Mouse (Mus musculus) forebrain, embryonic 12.5 days (tissue): ENCODE measurements around the gene Aloxe3. TPM values are rescaled to one million over a fixed set of nuclear protein-coding genes. Genes with fewer than 3 reads are reported as not detected.

ENCODE experiments used
- ATAC-seq: fragments of 200-750 bp; cut with Nextera tagmentation; 2 replicates; pipeline ENCODE4 v1.8.0; 2017; ENCODE audit warnings: moderate TSS enrichment; ENCODE audit not compliant: low FRiP score
- H3K27ac ChIP-seq: fragments of 300-500 bp; sonication (generic); 2 replicates; pipeline ENCODE4 v1.5.1; 2016; ENCODE audit warnings: mild to moderate bottlenecking
- H3K27me3 ChIP-seq: fragments of 300-500 bp; sonication (generic); 2 replicates; pipeline ENCODE4 v1.6.1; 2016; ENCODE audit warnings: mild to moderate bottlenecking
- H3K36me3 ChIP-seq: fragments of 300-500 bp; sonication (generic); replicated peaks from 2 replicates; pipeline ENCODE4 v1.6.1; 2016; ENCODE audit warnings: mild to moderate bottlenecking
- H3K4me1 ChIP-seq: fragments of 300-500 bp; sonication (generic); 2 replicates; pipeline ENCODE4 v1.6.1; 2016
- H3K4me2 ChIP-seq: fragments of 300-500 bp; sonication (generic); 2 replicates; pipeline ENCODE4 v1.6.1; 2016; ENCODE audit warnings: mild to moderate bottlenecking, moderate library complexity
- H3K4me3 ChIP-seq: fragments of 300-500 bp; sonication (generic); replicated peaks from 2 replicates; pipeline ENCODE4 v1.5.1; 2016; ENCODE audit warnings: mild to moderate bottlenecking
- H3K9ac ChIP-seq: fragments of 300-500 bp; sonication (generic); 2 replicates; pipeline ENCODE4 v1.6.1; 2016; ENCODE audit warnings: mild to moderate bottlenecking
- H3K9me3 ChIP-seq: fragments of 300-500 bp; sonication (generic); 2 replicates; pipeline ENCODE4 v1.6.1; 2016
- WGBS: fragments of 180-500 bp; shearing (Covaris S2); methylation state at CpG from one replicate; pipeline ENCODE4 v1.1.7; 2016; 5-methylcytosine and 5-hydroxymethylcytosine counted together
- polyA plus RNA-seq: library from polyadenylated mRNA; unstranded; fragments of >200 nt; fragmentation: Nextera tagmentation; extraction: Ambion mirVana; gene quantifications from 2 replicates; pipeline ENCODE4 v1.2.1, GENCODE M21; 2016

Aloxe3 gene
- polyA plus RNA-seq, 1 experiment from 2014 or later: 0.55 TPM

- no peak overlapping the region for H3K9ac ChIP-seq
- no peaks in the 10 kb centered on the region for H3K36me3 ChIP-seq
- H3K4me2 ChIP-seq: no peak overlapping the region
- WGBS: 87% methylated on average over 7 of the region's 7 CpGs
- no peaks in the 10 kb centered on the region; the same call in 1 of the 2 replicates for H3K4me1 ChIP-seq
- no peaks in the 10 kb centered on the region for H3K9me3 ChIP-seq
- no peak overlapping the region for H3K27ac ChIP-seq
- H3K27me3 ChIP-seq: peaks cover 5% of the 10 kb centered on the region; the same call in 1 of the 2 replicates
- no peak overlapping the region for H3K4me3 ChIP-seq
- ATAC-seq: no peak
Measured at GRCm38 (mm10) chr11:69174722-69175121, 49.0 kb downstream of the Aloxe3 start.

- H3K4me1 ChIP-seq: no peaks in the 10 kb centered on the region
- H3K27ac ChIP-seq: no peak overlapping the region
- no peak overlapping the region for H3K4me3 ChIP-seq
- no peaks in the 10 kb centered on the region for H3K9me3 ChIP-seq
- no peak overlapping the region for H3K9ac ChIP-seq
- no peaks in the 10 kb centered on the region for H3K36me3 ChIP-seq
- ATAC-seq: no peak
- H3K27me3 ChIP-seq: no peaks in the 10 kb centered on the region
- WGBS: 84% methylated on average over 3 of the region's 3 CpGs
- H3K4me2 ChIP-seq: no peak overlapping the region
Measured at GRCm38 (mm10) chr11:69178525-69178924, 52.8 kb downstream of the Aloxe3 start.

GRCm38 (mm10) chr11:69179512-69179911 lies 53.8 kb downstream of the Aloxe3 start:
- no peaks in the 10 kb centered on the region for H3K27me3 ChIP-seq
- H3K4me2 ChIP-seq: no peak overlapping the region
- no peaks in the 10 kb centered on the region for H3K4me1 ChIP-seq
- no peaks in the 10 kb centered on the region for H3K36me3 ChIP-seq
- WGBS: 58% methylated on average over 3 of the region's 3 CpGs
- ATAC-seq: no peak
- no peaks in the 10 kb centered on the region for H3K9me3 ChIP-seq
- no peak overlapping the region for H3K4me3 ChIP-seq
- no peak overlapping the region for H3K9ac ChIP-seq
- H3K27ac ChIP-seq: no peak overlapping the region

- H3K4me1 ChIP-seq: no peaks in the 10 kb centered on the region
- H3K4me3 ChIP-seq: no peak overlapping the region
- H3K27me3 ChIP-seq: no peaks in the 10 kb centered on the region
- no peak overlapping the region for H3K9ac ChIP-seq
- no peak overlapping the region for H3K4me2 ChIP-seq
- ATAC-seq: no peak
- no peaks in the 10 kb centered on the region for H3K36me3 ChIP-seq
- 89% methylated on average over 4 of the region's 4 CpGs for WGBS
- H3K27ac ChIP-seq: no peak overlapping the region
- no peaks in the 10 kb centered on the region for H3K9me3 ChIP-seq
Measured at GRCm38 (mm10) chr11:69180120-69180519, 54.4 kb downstream of the Aloxe3 start.

- ATAC-seq: no peak
- 93% methylated on average over 5 of the region's 5 CpGs for WGBS
- no peaks in the 10 kb centered on the region for H3K9me3 ChIP-seq
- H3K4me2 ChIP-seq: no peak overlapping the region
- H3K36me3 ChIP-seq: no peaks in the 10 kb centered on the region
- no peaks in the 10 kb centered on the region for H3K27me3 ChIP-seq
- no peaks in the 10 kb centered on the region for H3K4me1 ChIP-seq
- H3K27ac ChIP-seq: no peak overlapping the region
- no peak overlapping the region for H3K4me3 ChIP-seq
- H3K9ac ChIP-seq: no peak overlapping the region
Measured at GRCm38 (mm10) chr11:69185031-69185430, 59.3 kb downstream of the Aloxe3 start.

GRCm38 (mm10) chr11:69185936-69186335 lies 60.2 kb downstream of the Aloxe3 start:
- H3K4me3 ChIP-seq: no peak overlapping the region
- no peak for ATAC-seq
- no peaks in the 10 kb centered on the region for H3K36me3 ChIP-seq
- H3K9ac ChIP-seq: no peak overlapping the region
- no peaks in the 10 kb centered on the region for H3K9me3 ChIP-seq
- H3K27me3 ChIP-seq: no peaks in the 10 kb centered on the region
- no peaks in the 10 kb centered on the region for H3K4me1 ChIP-seq
- WGBS: 83% methylated on average over 6 of the region's 6 CpGs
- H3K27ac ChIP-seq: no peak overlapping the region
- H3K4me2 ChIP-seq: no peak overlapping the region

GRCm38 (mm10) chr11:69192840-69193239 lies 67.1 kb downstream of the Aloxe3 start:
- H3K27me3 ChIP-seq: peaks cover 21% of the 10 kb centered on the region
- no peaks in the 10 kb centered on the region for H3K9me3 ChIP-seq
- no peak overlapping the region for H3K27ac ChIP-seq
- H3K4me2 ChIP-seq: no peak overlapping the region
- no peak overlapping the region for H3K4me3 ChIP-seq
- H3K4me1 ChIP-seq: peaks cover 8% of the 10 kb centered on the region
- WGBS: 7% methylated on average over 1 of the region's 1 CpGs
- no peaks in the 10 kb centered on the region for H3K36me3 ChIP-seq
- no peak for ATAC-seq
- no peak overlapping the region for H3K9ac ChIP-seq

- 8% methylated on average over 5 of the region's 5 CpGs for WGBS
- Histone ChIP-seq H3K9ac (peak overlapping the region; percentile 39; the same call in 1 of the 2 replicates), H3K36me3 (no peaks in the 10 kb centered on the region), H3K27me3 (peaks cover 32% of the 10 kb centered on the region), H3K4me2 (peak overlapping the region; percentile 42), H3K4me1 (peaks cover 8% of the 10 kb centered on the region), H3K9me3 (no peaks in the 10 kb centered on the region), H3K4me3 (peak overlapping the region; percentile 20), H3K27ac (no peak overlapping the region)
- ATAC-seq: no peak
Measured at GRCm38 (mm10) chr11:69196766-69197165, 71.1 kb downstream of the Aloxe3 start.

GRCm38 (mm10) chr11:69197194-69197593 lies 71.5 kb downstream of the Aloxe3 start:
- no peaks in the 10 kb centered on the region for H3K9me3 ChIP-seq
- peaks cover 32% of the 10 kb centered on the region for H3K27me3 ChIP-seq
- WGBS: 0% methylated on average over 14 of the region's 14 CpGs
- H3K4me1 ChIP-seq: peaks cover 8% of the 10 kb centered on the region
- no peak for ATAC-seq
- H3K4me2 ChIP-seq: peak overlapping the region; percentile 42
- H3K36me3 ChIP-seq: no peaks in the 10 kb centered on the region
- peak overlapping the region; percentile 20 for H3K4me3 ChIP-seq
- H3K9ac ChIP-seq: peak overlapping the region; percentile 39
- no peak overlapping the region for H3K27ac ChIP-seq

- no peak for ATAC-seq
- Histone ChIP-seq H3K4me3 (peak within 1 kb of the TSS; percentile 20), H3K27ac (no peak within 1 kb of the TSS), H3K36me3 (no peaks in the 10 kb centered on the region), H3K4me2 (peak within 1 kb of the TSS; percentile 42), H3K27me3 (peaks cover 32% of the 10 kb centered on the region), H3K9me3 (no peaks in the 10 kb centered on the region), H3K4me1 (peaks cover 8% of the 10 kb centered on the region), H3K9ac (peak within 1 kb of the TSS; percentile 39)
- WGBS: 36% methylated on average over 6 of the region's 6 CpGs
Measured at GRCm38 (mm10) chr11:69197743-69198142, 72.0 kb downstream of the Aloxe3 start, which contains the start of gene Alox8. Gene Alox8 (minus strand): TSS chr11:69197843.

Other genes with a start within 250 kb of the Aloxe3 start
- 0.06 TPM in 1 of 2 replicates, not detected in the other for gene Rnf222, start 237.3 kb upstream of the Aloxe3 start, polyA plus RNA-seq
- 781 and 837 TPM in 2 replicates for gene Rpl26, start 224.3 kb upstream of the Aloxe3 start, polyA plus RNA-seq
- gene Odf4, start 198.8 kb upstream of the Aloxe3 start, polyA plus RNA-seq: 0.18 and 0.54 TPM in 2 replicates
- gene Arhgef15, start 168.4 kb upstream of the Aloxe3 start, polyA plus RNA-seq: 5.6 and 6.4 TPM in 2 replicates
- gene Slc25a35, start 157.8 kb upstream of the Aloxe3 start, polyA plus RNA-seq: 2.1 and 2.6 TPM in 2 replicates
- gene Rangrf, start 150.7 kb upstream of the Aloxe3 start, polyA plus RNA-seq: 54.1 and 57.8 TPM in 2 replicates
- gene Pfas, start 117.4 kb upstream of the Aloxe3 start, polyA plus RNA-seq: 35.4 and 40.4 TPM in 2 replicates
- 71.0 and 81.5 TPM in 2 replicates for gene Ctc1, start 110.0 kb upstream of the Aloxe3 start, polyA plus RNA-seq
- gene Aurkb, start 80.2 kb upstream of the Aloxe3 start, polyA plus RNA-seq: 163 and 169 TPM in 2 replicates
- gene Borcs6, start 66.2 kb upstream of the Aloxe3 start, polyA plus RNA-seq: 7.4 and 11.1 TPM in 2 replicates
- gene Tmem107, start 55.1 kb upstream of the Aloxe3 start, polyA plus RNA-seq: 53.4 and 56.9 TPM in 2 replicates
- 103 and 121 TPM in 2 replicates for gene Vamp2, start 37.4 kb upstream of the Aloxe3 start, polyA plus RNA-seq
- 7.8 and 12.3 TPM in 2 replicates for gene Per1, start 30.7 kb upstream of the Aloxe3 start, polyA plus RNA-seq
- 0.31 and 0.43 TPM in 2 replicates for gene Hes7, start 5.5 kb upstream of the Aloxe3 start, polyA plus RNA-seq
- 0.11 TPM in 1 of 2 replicates, not detected in the other for gene 9130213A22Rik, start 3.3 kb upstream of the Aloxe3 start, polyA plus RNA-seq
- gene Alox12b, start 31.1 kb downstream of the Aloxe3 start, polyA plus RNA-seq: not detected in 2 replicates
- gene Alox8, start 71.9 kb downstream of the Aloxe3 start, polyA plus RNA-seq: not detected in 2 replicates
- 0.17 and 0.19 TPM in 2 replicates for gene Gucy2e, start 111.1 kb downstream of the Aloxe3 start, polyA plus RNA-seq
- gene Cntrob, start 197.9 kb downstream of the Aloxe3 start, polyA plus RNA-seq: 49.0 and 52.6 TPM in 2 replicates
- 185 and 192 TPM in 2 replicates for gene Trappc1, start 198.1 kb downstream of the Aloxe3 start, polyA plus RNA-seq
- 5.1 and 5.5 TPM in 2 replicates for gene Kcnab3, start 200.4 kb downstream of the Aloxe3 start, polyA plus RNA-seq
- gene Rnf227, start 214.6 kb downstream of the Aloxe3 start, polyA plus RNA-seq: 44.8 and 46.3 TPM in 2 replicates
- gene Chd3, start 243.5 kb downstream of the Aloxe3 start, polyA plus RNA-seq: 94.3 and 98.3 TPM in 2 replicates